Mouse (Mus musculus): ENCODE data around the gene Gng7. TPM values are rescaled to one million over a fixed set of nuclear protein-coding genes. Genes with fewer than 3 reads are reported as not detected.

The Gng7 gene
- polyA plus RNA-seq, 1 experiment from 2014 or later: 25.6 TPM

DNA sequence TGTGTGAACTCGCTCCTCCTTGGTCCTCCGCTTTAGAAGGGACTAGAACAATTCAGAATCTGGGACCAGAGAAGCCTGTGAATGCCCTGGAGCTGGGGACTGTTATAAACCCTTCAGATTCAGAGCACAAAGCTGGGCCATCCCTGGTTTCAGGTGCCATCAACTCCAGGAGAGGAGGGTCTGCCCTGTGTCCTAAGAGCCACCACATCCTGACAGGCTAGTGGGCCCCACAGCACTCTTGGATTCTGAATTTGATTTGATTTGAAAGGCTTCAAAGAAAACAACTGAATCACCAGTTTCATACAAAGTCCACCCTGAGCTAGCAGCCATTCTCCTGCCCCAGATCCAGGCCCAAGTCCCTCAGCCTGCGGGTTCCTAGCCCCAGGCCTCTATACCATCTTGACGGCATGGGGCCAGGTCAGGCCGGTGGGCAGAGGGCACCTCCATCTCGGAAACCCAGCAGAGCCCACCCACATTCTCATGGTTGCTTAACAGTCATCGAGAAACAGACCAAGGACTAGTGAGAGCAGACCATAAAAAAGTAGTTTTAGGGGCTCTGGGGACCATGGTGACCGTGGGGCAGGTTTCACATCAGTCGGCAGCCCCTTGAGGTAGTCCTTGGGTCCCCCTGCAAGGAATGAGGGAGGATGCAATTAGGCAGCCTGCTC is 112.3 kb downstream of the Gng7 start:
- ATAC-seq: no peak
- no peaks in the 10 kb centered on the region for H3K27me3 ChIP-seq (ENCODE audit: control insufficient read depth, insufficient read depth, low read depth, low read length)
- peaks cover 43% of the 10 kb centered on the region for H3K36me3 ChIP-seq (ENCODE audit: control insufficient read depth, insufficient read depth, low read length)

DNA sequence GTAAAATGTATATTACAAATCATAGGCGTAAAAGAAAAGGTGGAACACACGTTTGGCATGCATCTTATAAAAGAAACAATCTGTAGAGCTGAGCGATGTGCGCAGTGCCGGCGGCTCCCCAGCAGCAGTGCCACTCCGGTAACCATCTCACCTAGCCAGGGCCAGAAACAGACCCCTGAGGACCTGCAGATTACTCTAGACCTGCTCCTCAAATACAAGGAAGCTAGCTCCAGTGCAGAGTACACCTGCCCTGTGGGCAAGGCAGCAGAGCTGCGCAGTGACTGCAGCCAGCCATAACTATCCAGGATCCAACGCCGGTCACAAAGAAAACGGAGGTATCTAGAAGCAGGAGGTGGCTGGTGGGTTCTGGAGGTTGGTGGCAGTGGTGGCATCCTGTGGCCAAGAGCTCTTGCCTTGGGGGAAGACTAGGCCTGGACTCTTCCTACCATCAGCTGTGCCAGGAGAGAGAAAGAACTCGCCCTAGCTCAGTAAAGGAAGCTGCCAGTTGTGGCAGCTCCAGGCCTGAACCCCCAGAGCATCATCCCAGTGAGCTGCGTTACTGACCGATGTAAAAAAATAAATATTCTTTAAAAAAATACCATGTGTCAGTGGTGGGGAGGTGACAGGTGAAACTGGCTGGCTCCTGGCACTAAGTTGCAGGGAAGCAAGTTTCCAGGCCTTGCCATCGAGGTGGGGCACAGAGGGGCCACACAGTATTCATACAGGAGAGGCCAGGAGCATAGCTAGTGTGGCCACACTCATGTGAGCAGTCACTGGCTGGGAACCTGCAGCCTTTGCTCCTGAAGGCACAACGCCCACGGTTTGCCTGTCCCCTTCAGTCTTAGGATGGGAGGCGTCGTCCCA is 113.1 kb downstream of the Gng7 start:
- no peaks in the 10 kb centered on the region for H3K9me3 ChIP-seq (replicated peaks; ENCODE audit: control insufficient read depth, low read length, poor library complexity, severe bottlenecking)
- no peak overlapping the region for H3K9ac ChIP-seq (ENCODE audit: low read depth, low read length)
- ATAC-seq: no peak
- no peaks in the 10 kb centered on the region for H3K27me3 ChIP-seq (ENCODE audit: control insufficient read depth, insufficient read depth, low read depth, low read length)
- H3K36me3 ChIP-seq (ENCODE audit: control insufficient read depth, insufficient read depth, low read length): peaks cover 39% of the 10 kb centered on the region
- peak overlapping the region; percentile 32 for H3K4me2 ChIP-seq (ENCODE audit: low read length)
- H3K4me3 ChIP-seq (ENCODE audit: low read depth, low read length): no peak overlapping the region
- peak overlapping the region; percentile 58 for H3K27ac ChIP-seq (ENCODE audit: low read length)
- WGBS: 88% methylated on average over 19 of the region's 19 CpGs
- peaks cover 10% of the 10 kb centered on the region for H3K4me1 ChIP-seq (ENCODE audit: control insufficient read depth, insufficient read depth, low read length)

More for the DNA sequence above, 112.3 kb downstream of the Gng7 start:
- H3K27ac ChIP-seq (ENCODE audit: low read length): no peak overlapping the region
- WGBS: 93% methylated on average over 9 of the region's 9 CpGs
- H3K4me2 ChIP-seq (ENCODE audit: low read length): no peak overlapping the region
- H3K9me3 ChIP-seq (replicated peaks; ENCODE audit: control insufficient read depth, low read length, poor library complexity, severe bottlenecking): no peaks in the 10 kb centered on the region
- H3K4me3 ChIP-seq (ENCODE audit: low read depth, low read length): no peak overlapping the region
- H3K9ac ChIP-seq (ENCODE audit: low read depth, low read length): no peak overlapping the region
- H3K4me1 ChIP-seq (ENCODE audit: control insufficient read depth, insufficient read depth, low read length): peaks cover 10% of the 10 kb centered on the region

DNA sequence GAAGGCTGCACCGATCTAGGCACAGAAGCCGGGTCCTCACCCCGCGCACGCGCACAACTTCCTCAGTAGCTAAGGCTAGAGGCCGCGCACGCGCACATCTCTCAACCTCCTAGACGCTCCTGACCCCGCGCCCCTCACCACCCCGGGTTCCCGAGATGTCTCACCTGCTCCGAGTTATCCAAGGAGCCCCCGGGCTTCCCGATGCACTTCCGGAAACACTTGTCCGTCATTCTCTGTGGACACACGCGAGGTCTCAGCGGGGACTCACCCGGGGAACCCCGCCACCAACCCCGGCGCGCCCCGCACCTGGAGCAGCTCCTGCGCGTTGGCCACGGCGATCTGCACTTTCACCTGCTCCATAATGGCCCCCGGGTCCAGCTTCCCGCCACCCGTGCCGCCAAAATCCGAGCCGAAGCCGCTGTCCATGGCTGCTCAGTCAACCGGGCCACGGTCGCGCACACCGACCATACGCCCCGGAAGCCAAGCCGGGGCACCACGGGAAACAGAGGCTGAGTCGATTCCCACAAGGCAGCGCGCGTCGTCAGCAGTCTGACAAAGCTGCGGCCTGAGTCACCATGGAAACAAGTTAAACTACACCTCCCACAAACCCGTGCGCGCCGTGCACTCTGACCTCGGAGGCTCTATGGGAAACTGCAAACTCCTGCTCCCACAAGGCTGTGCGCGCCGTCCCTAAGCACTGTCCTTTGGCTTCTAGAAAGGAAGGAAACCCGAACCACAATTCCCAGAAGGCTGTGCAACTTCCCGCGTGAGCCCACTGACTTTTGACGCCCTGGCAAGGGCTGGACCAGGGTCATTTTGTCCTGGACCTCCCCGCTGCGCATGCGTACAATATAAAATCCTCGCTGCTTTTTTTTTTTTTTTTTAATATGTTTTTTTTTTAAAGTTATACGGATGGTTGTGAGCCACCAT is 114.2 kb downstream of the Gng7 start, which contains the start of gene Timm13:
Gene Timm13 (minus strand): TSS at position 652 of the 930 bp plus-strand sequence.
- H3K9ac ChIP-seq (ENCODE audit: low read depth, low read length): peak within 1 kb of the TSS; percentile 77
- H3K4me1 ChIP-seq (ENCODE audit: control insufficient read depth, insufficient read depth, low read length): peaks cover 10% of the 10 kb centered on the region
- no peaks in the 10 kb centered on the region for H3K9me3 ChIP-seq (replicated peaks; ENCODE audit: control insufficient read depth, low read length, poor library complexity, severe bottlenecking)
- H3K27me3 ChIP-seq (ENCODE audit: control insufficient read depth, insufficient read depth, low read depth, low read length): no peaks in the 10 kb centered on the region
- peak within 1 kb of the TSS; percentile 92 for H3K27ac ChIP-seq (ENCODE audit: low read length)
- peaks cover 33% of the 10 kb centered on the region for H3K36me3 ChIP-seq (ENCODE audit: control insufficient read depth, insufficient read depth, low read length)
- under 1% methylated on average over 72 of the region's 72 CpGs for WGBS
- peak; percentile 95 for ATAC-seq
- peak within 1 kb of the TSS; percentile 81 for H3K4me3 ChIP-seq (ENCODE audit: low read depth, low read length)
- H3K4me2 ChIP-seq (ENCODE audit: low read length): peak within 1 kb of the TSS; percentile 96

DNA sequence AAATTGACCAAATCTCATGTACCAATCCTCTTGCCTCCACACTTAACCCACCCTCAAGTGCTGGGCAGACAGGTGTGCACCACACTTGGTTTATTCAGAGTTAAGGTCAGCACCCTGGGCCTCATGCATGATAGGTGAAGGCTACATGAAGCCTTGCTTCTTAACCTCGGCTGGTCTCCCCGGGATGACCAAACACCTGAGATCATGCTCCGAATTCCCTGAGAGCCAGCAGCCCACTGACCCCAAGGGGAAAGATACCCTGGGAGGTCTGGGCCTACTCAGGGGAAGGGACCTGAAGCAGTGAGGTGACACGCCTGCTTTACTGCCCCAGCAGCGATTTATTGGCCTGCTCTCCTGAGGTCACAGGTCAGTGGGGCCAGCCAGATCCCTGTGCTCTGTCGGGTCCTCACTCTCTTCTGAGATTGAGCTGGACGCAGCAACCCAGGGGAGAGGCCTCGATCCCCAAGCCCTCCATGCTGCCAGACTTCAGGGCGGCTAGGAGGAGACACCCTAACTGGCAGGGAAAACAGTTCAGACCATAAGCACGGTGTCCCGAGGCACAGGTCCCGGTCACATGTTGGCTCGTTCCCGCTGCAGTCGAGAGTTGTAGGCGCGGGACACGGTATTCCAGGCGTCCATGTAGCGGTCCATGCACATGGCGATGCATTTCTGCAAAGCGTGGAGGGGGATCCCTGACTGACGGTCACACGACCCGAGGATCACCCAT is 115.0 kb downstream of the Gng7 start:
- Histone ChIP-seq H3K4me2 (ENCODE audit: low read length) (peak overlapping the region; percentile 96), H3K9ac (ENCODE audit: low read depth, low read length) (peak overlapping the region; percentile 77), H3K27me3 (ENCODE audit: control insufficient read depth, insufficient read depth, low read depth, low read length) (no peaks in the 10 kb centered on the region), H3K36me3 (ENCODE audit: control insufficient read depth, insufficient read depth, low read length) (peaks cover 26% of the 10 kb centered on the region), H3K4me3 (ENCODE audit: low read depth, low read length) (peak overlapping the region; percentile 81), H3K4me1 (ENCODE audit: control insufficient read depth, insufficient read depth, low read length) (peaks cover 10% of the 10 kb centered on the region), H3K9me3 (replicated peaks; ENCODE audit: control insufficient read depth, low read length, poor library complexity, severe bottlenecking) (no peaks in the 10 kb centered on the region), H3K27ac (ENCODE audit: low read length) (peak overlapping the region; percentile 92)
- 16% methylated on average over 25 of the region's 25 CpGs for WGBS
- ATAC-seq: no peak

DNA sequence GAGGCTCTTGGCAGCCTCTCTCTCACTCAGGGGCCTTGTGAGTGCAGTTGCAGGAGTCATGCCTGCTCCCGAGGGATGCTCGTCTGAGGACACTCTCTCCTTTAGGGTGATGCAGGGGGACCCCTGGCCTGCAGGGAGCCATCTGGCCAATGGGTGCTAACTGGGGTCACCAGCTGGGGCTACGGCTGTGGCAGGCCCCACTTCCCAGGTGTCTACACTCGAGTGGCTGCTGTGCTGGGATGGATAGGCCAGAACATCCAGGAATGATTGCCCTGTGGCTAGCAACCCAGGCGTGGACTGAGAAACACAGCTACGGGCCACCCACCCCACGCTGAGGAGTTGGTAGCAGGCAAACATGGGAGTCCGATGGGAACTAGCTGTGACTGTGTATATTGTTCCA is 115.7 kb downstream of the Gng7 start:
- Histone ChIP-seq H3K36me3 (ENCODE audit: control insufficient read depth, insufficient read depth, low read length) (peaks cover 19% of the 10 kb centered on the region), H3K4me1 (ENCODE audit: control insufficient read depth, insufficient read depth, low read length) (peaks cover 10% of the 10 kb centered on the region), H3K9ac (ENCODE audit: low read depth, low read length) (no peak overlapping the region), H3K4me2 (ENCODE audit: low read length) (peak overlapping the region; percentile 96), H3K9me3 (replicated peaks; ENCODE audit: control insufficient read depth, low read length, poor library complexity, severe bottlenecking) (no peaks in the 10 kb centered on the region), H3K4me3 (ENCODE audit: low read depth, low read length) (no peak overlapping the region), H3K27me3 (ENCODE audit: control insufficient read depth, insufficient read depth, low read depth, low read length) (no peaks in the 10 kb centered on the region), H3K27ac (ENCODE audit: low read length) (no peak overlapping the region)
- ATAC-seq: no peak
- 91% methylated on average over 8 of the region's 8 CpGs for WGBS

Other genes with a start within 250 kb of the Gng7 start
- gene Sf3a2, start 216.7 kb downstream of the Gng7 start, polyA plus RNA-seq (2015; fragmentation: Nextera tagmentation; extraction: Ambion mirVana): 57.8 and 60.6 TPM in 2 replicates
- gene Plekhj1, start 216.3 kb downstream of the Gng7 start, polyA plus RNA-seq (2015; fragmentation: Nextera tagmentation; extraction: Ambion mirVana): 121 and 125 TPM in 2 replicates
- not detected in 2 replicates for gene Amh, start 209.7 kb downstream of the Gng7 start, polyA plus RNA-seq (2015; fragmentation: Nextera tagmentation; extraction: Ambion mirVana)
- 0.39 and 0.45 TPM in 2 replicates for gene Jsrp1, start 201.4 kb downstream of the Gng7 start, polyA plus RNA-seq (2015; fragmentation: Nextera tagmentation; extraction: Ambion mirVana)
- gene Oaz1, start 188.3 kb downstream of the Gng7 start, polyA plus RNA-seq (2015; fragmentation: Nextera tagmentation; extraction: Ambion mirVana): 1,102 and 1,149 TPM in 2 replicates
- 12.6 and 16.9 TPM in 2 replicates for gene Lingo3, start 170.9 kb downstream of the Gng7 start, polyA plus RNA-seq (2015; fragmentation: Nextera tagmentation; extraction: Ambion mirVana)
- gene Lsm7, start 159.7 kb downstream of the Gng7 start, polyA plus RNA-seq (2015; fragmentation: Nextera tagmentation; extraction: Ambion mirVana): 202 and 205 TPM in 2 replicates
- 82.4 and 84.1 TPM in 2 replicates for gene Sppl2b, start 159.7 kb downstream of the Gng7 start, polyA plus RNA-seq (2015; fragmentation: Nextera tagmentation; extraction: Ambion mirVana)
- 0.10 and 0.16 TPM in 2 replicates for gene Tmprss9, start 143.1 kb downstream of the Gng7 start, polyA plus RNA-seq (2015; fragmentation: Nextera tagmentation; extraction: Ambion mirVana)
- 297 and 316 TPM in 2 replicates for gene Timm13, start 114.0 kb downstream of the Gng7 start, polyA plus RNA-seq (2015; fragmentation: Nextera tagmentation; extraction: Ambion mirVana)
- gene Lmnb2, start 96.7 kb downstream of the Gng7 start, polyA plus RNA-seq (2015; fragmentation: Nextera tagmentation; extraction: Ambion mirVana): 40.4 and 45.5 TPM in 2 replicates
- 6.4 and 7.1 TPM in 2 replicates for gene Gadd45b, start 84.9 kb downstream of the Gng7 start, polyA plus RNA-seq (2015; fragmentation: Nextera tagmentation; extraction: Ambion mirVana)
- 71.7 and 88.1 TPM in 2 replicates for gene Diras1, start 10.7 kb upstream of the Gng7 start, polyA plus RNA-seq (2015; fragmentation: Nextera tagmentation; extraction: Ambion mirVana)
- 52.8 and 55.7 TPM in 2 replicates for gene Slc39a3, start 22.5 kb upstream of the Gng7 start, polyA plus RNA-seq (2015; fragmentation: Nextera tagmentation; extraction: Ambion mirVana)
- 324 and 340 TPM in 2 replicates for gene Sgta, start 45.2 kb upstream of the Gng7 start, polyA plus RNA-seq (2015; fragmentation: Nextera tagmentation; extraction: Ambion mirVana)
- 47.3 and 51.6 TPM in 2 replicates for gene Thop1, start 55.1 kb upstream of the Gng7 start, polyA plus RNA-seq (2015; fragmentation: Nextera tagmentation; extraction: Ambion mirVana)
- 0.24 and 0.33 TPM in 2 replicates for gene Creb3l3, start 83.9 kb upstream of the Gng7 start, polyA plus RNA-seq (2015; fragmentation: Nextera tagmentation; extraction: Ambion mirVana)
- gene Map2k2, start 91.0 kb upstream of the Gng7 start, polyA plus RNA-seq (2015; fragmentation: Nextera tagmentation; extraction: Ambion mirVana): 227 and 233 TPM in 2 replicates
- gene Zbtb7a, start 120.3 kb upstream of the Gng7 start, polyA plus RNA-seq (2015; fragmentation: Nextera tagmentation; extraction: Ambion mirVana): 11.3 and 12.6 TPM in 2 replicates
- gene Pias4, start 153.0 kb upstream of the Gng7 start, polyA plus RNA-seq (2015; fragmentation: Nextera tagmentation; extraction: Ambion mirVana): 49.7 and 52.2 TPM in 2 replicates
- 535 and 543 TPM in 2 replicates for gene Eef2, start 161.7 kb upstream of the Gng7 start, polyA plus RNA-seq (2015; fragmentation: Nextera tagmentation; extraction: Ambion mirVana)
- gene Dapk3, start 168.1 kb upstream of the Gng7 start, polyA plus RNA-seq (2015; fragmentation: Nextera tagmentation; extraction: Ambion mirVana): 52.5 and 58.3 TPM in 2 replicates
- gene 4930442H23Rik, start 168.9 kb upstream of the Gng7 start, polyA plus RNA-seq (2015; fragmentation: Nextera tagmentation; extraction: Ambion mirVana): not detected in 2 replicates
- gene Nmrk2, start 187.1 kb upstream of the Gng7 start, polyA plus RNA-seq (2015; fragmentation: Nextera tagmentation; extraction: Ambion mirVana): 0.19 TPM in 1 of 2 replicates, not detected in the other
- 96.8 and 102 TPM in 2 replicates for gene Atcay, start 215.9 kb upstream of the Gng7 start, polyA plus RNA-seq (2015; fragmentation: Nextera tagmentation; extraction: Ambion mirVana)
- 26.5 and 31.0 TPM in 2 replicates for gene Zfr2, start 218.2 kb upstream of the Gng7 start, polyA plus RNA-seq (2015; fragmentation: Nextera tagmentation; extraction: Ambion mirVana)
- 43.3 and 67.9 TPM in 2 replicates for gene Matk, start 238.0 kb upstream of the Gng7 start, polyA plus RNA-seq (2015; fragmentation: Nextera tagmentation; extraction: Ambion mirVana)